Mouse (Mus musculus) forebrain, embryonic 14.5 days (tissue): ENCODE measurements around the gene Olfr1370. TPM values are rescaled to one million over a fixed set of nuclear protein-coding genes. Genes with fewer than 3 reads are reported as not detected.
"Not testable (repeated sequence)": the region's sequence is repeated elsewhere in the genome, so short reads cannot be mapped to it uniquely, and the experiment has no call there.

ENCODE experiments used
- ATAC-seq: fragments of 200-750 bp; cut with Nextera tagmentation; 2 replicates; pipeline ENCODE4 v1.8.0; 2017; ENCODE audit warnings: mild to moderate bottlenecking, moderate library complexity
- DNase-seq: peaks from one replicate; pipeline ENCODE4 v3.0.0-alpha.2; 2015; ENCODE audit warnings: low spot score
- H3K27ac ChIP-seq: fragments of 300-500 bp; sonication (generic); 2 replicates; pipeline ENCODE4 v1.5.1; 2014; ENCODE audit warnings: low read depth, mild to moderate bottlenecking, control low read depth, low read length, moderate library complexity
- H3K27me3 ChIP-seq: fragments of 300-500 bp; sonication (generic); replicated peaks from 2 replicates; pipeline ENCODE4 v1.6.1; 2014; ENCODE audit warnings: low read length, control low read depth, mixed read lengths; ENCODE audit not compliant: control insufficient read depth, insufficient read depth
- H3K36me3 ChIP-seq: fragments of 300-500 bp; sonication (generic); 2 replicates; pipeline ENCODE4 v1.6.1; 2014; ENCODE audit warnings: low read length, control low read depth; ENCODE audit not compliant: control insufficient read depth, insufficient read depth
- H3K4me1 ChIP-seq: fragments of 300-500 bp; sonication (generic); 2 replicates; pipeline ENCODE4 v1.6.1; 2014; ENCODE audit warnings: antibody characterized with exemption, low read length, control low read depth; ENCODE audit not compliant: control insufficient read depth, insufficient read depth
- H3K4me2 ChIP-seq: fragments of 300-500 bp; sonication (generic); 2 replicates; pipeline ENCODE4 v1.6.1; 2014; ENCODE audit warnings: mild to moderate bottlenecking, control low read depth, low read length
- H3K4me3 ChIP-seq: fragments of 300-500 bp; sonication (generic); 2 replicates; pipeline ENCODE4 v1.5.1; 2014; ENCODE audit warnings: low read depth, low read length, control low read depth
- H3K9ac ChIP-seq: fragments of 300-500 bp; sonication (generic); 2 replicates; pipeline ENCODE4 v1.6.1; 2014; ENCODE audit warnings: mild to moderate bottlenecking, low read length, control low read depth, moderate library complexity
- H3K9me3 ChIP-seq: fragments of 300-500 bp; sonication (generic); replicated peaks from 2 replicates; pipeline ENCODE4 v1.6.1; 2016; ENCODE audit warnings: low read length, control low read depth, mixed read lengths; ENCODE audit not compliant: control insufficient read depth
- WGBS: fragments of 180-500 bp; shearing (Covaris S2); extraction: QIAGEN DNeasy Blood & Tissue Kit; methylation state at CpG from one replicate; pipeline ENCODE4 v1.1.7; 2014; 5-methylcytosine and 5-hydroxymethylcytosine counted together
- polyA plus RNA-seq: library from polyadenylated mRNA; unstranded; fragments of >200 nt; fragmentation: Nextera tagmentation; extraction: Ambion mirVana; gene quantifications from 2 replicates; pipeline ENCODE4 v1.2.1, GENCODE M21; 2014

The Olfr1370 gene
- polyA plus RNA-seq: not detected in 2 replicates

- no peak within 1 kb of the TSS for H3K9ac ChIP-seq
- no peaks in the 10 kb centered on the region for H3K27me3 ChIP-seq
- WGBS: 83% methylated on average over 3 of the region's 3 CpGs
- DNase-seq: no peak
- no peak for ATAC-seq
- no peak within 1 kb of the TSS for H3K4me3 ChIP-seq
- H3K4me1 ChIP-seq: no peaks in the 10 kb centered on the region
- H3K27ac ChIP-seq: no peak within 1 kb of the TSS
- H3K4me2 ChIP-seq: no peak within 1 kb of the TSS
- no peaks in the 10 kb centered on the region for H3K36me3 ChIP-seq
- H3K9me3 ChIP-seq: no peaks in the 10 kb centered on the region
Observed at GRCm38 (mm10) chr13:21074847-21075246, at the start of gene Olfr1370. Gene Olfr1370 (minus strand): TSS chr13:21074947.

- no peak overlapping the region for H3K9ac ChIP-seq
- no peak overlapping the region for H3K4me3 ChIP-seq
- no peak overlapping the region for H3K27ac ChIP-seq
- no peak overlapping the region for H3K4me2 ChIP-seq
- no peaks in the 10 kb centered on the region for H3K27me3 ChIP-seq
- DNase-seq (no peak), ATAC-seq (no peak)
- no peaks in the 10 kb centered on the region for H3K9me3 ChIP-seq
- no peaks in the 10 kb centered on the region for H3K4me1 ChIP-seq
- no peaks in the 10 kb centered on the region for H3K36me3 ChIP-seq
- 89% methylated on average over 4 of the region's 4 CpGs for WGBS
Observed at GRCm38 (mm10) chr13:21114121-21114520, 39.4 kb upstream of the Olfr1370 start.

GRCm38 (mm10) chr13:21111183-21111582 lies 36.4 kb upstream of the Olfr1370 start, which contains the start of gene Olfr1369-ps1:
Gene Olfr1369-ps1 (plus strand): TSS chr13:21111483.
- WGBS: 60% methylated on average over 3 of the region's 3 CpGs

GRCm38 (mm10) chr13:21110441-21110840 lies 35.7 kb upstream of the Olfr1370 start:
- DNase-seq (no peak), ATAC-seq (no peak)
- 94% methylated on average over 6 of the region's 6 CpGs for WGBS

More at GRCm38 (mm10) chr13:21111183-21111582, 36.4 kb upstream of the Olfr1370 start, which contains the start of gene Olfr1369-ps1:
- H3K4me1 ChIP-seq, H3K9ac ChIP-seq, DNase-seq, H3K27ac ChIP-seq, H3K36me3 ChIP-seq, ATAC-seq, H3K9me3 ChIP-seq, H3K4me3 ChIP-seq, H3K27me3 ChIP-seq, H3K4me2 ChIP-seq: not testable (repeated sequence)

GRCm38 (mm10) chr13:21109759-21110158 lies 35.0 kb upstream of the Olfr1370 start:
- Histone ChIP-seq H3K4me2 (no peak overlapping the region), H3K9ac (no peak overlapping the region), H3K9me3 (no peaks in the 10 kb centered on the region), H3K4me3 (no peak overlapping the region), H3K36me3 (no peaks in the 10 kb centered on the region), H3K27ac (no peak overlapping the region), H3K27me3 (no peaks in the 10 kb centered on the region), H3K4me1 (no peaks in the 10 kb centered on the region)
- DNase-seq (no peak), ATAC-seq (no peak)
- WGBS: 97% methylated on average over 3 of the region's 3 CpGs

More at GRCm38 (mm10) chr13:21110441-21110840, 35.7 kb upstream of the Olfr1370 start:
- Histone ChIP-seq H3K27ac (no peak overlapping the region), H3K9me3 (no peaks in the 10 kb centered on the region), H3K9ac (no peak overlapping the region), H3K36me3 (no peaks in the 10 kb centered on the region), H3K4me3 (no peak overlapping the region), H3K4me2 (no peak overlapping the region), H3K4me1 (no peaks in the 10 kb centered on the region), H3K27me3 (no peaks in the 10 kb centered on the region)

- DNase-seq (no peak), ATAC-seq (no peak)
- H3K4me2 ChIP-seq: no peak overlapping the region
- H3K27ac ChIP-seq: no peak overlapping the region
- no peaks in the 10 kb centered on the region for H3K4me1 ChIP-seq
- H3K36me3 ChIP-seq: no peaks in the 10 kb centered on the region
- no peaks in the 10 kb centered on the region for H3K9me3 ChIP-seq
- H3K9ac ChIP-seq: no peak overlapping the region
- H3K27me3 ChIP-seq: no peaks in the 10 kb centered on the region
- no peak overlapping the region for H3K4me3 ChIP-seq
- WGBS: 86% methylated on average over 2 of the region's 2 CpGs
Observed at GRCm38 (mm10) chr13:21082686-21083085, 7.9 kb upstream of the Olfr1370 start.

- Histone ChIP-seq H3K4me3 (no peak overlapping the region), H3K9ac (no peak overlapping the region), H3K27me3 (no peaks in the 10 kb centered on the region), H3K36me3 (no peaks in the 10 kb centered on the region), H3K27ac (no peak overlapping the region), H3K4me1 (no peaks in the 10 kb centered on the region), H3K4me2 (no peak overlapping the region), H3K9me3 (no peaks in the 10 kb centered on the region)
- no peak for ATAC-seq
- 88% methylated on average over 2 of the region's 2 CpGs for WGBS
- DNase-seq: no peak
Observed at GRCm38 (mm10) chr13:21066021-21066420, 8.7 kb downstream of the Olfr1370 start.

GRCm38 (mm10) chr13:21050118-21050517 lies 24.6 kb downstream of the Olfr1370 start:
- no peaks in the 10 kb centered on the region for H3K36me3 ChIP-seq
- WGBS: 75% methylated on average over 1 of the region's 1 CpGs
- no peaks in the 10 kb centered on the region for H3K9me3 ChIP-seq
- H3K4me2 ChIP-seq: no peak overlapping the region
- DNase-seq: peak; percentile 68
- H3K27ac ChIP-seq: no peak overlapping the region
- no peak overlapping the region for H3K9ac ChIP-seq
- no peaks in the 10 kb centered on the region for H3K4me1 ChIP-seq
- H3K4me3 ChIP-seq: no peak overlapping the region
- no peaks in the 10 kb centered on the region for H3K27me3 ChIP-seq
- ATAC-seq: peak; percentile 63; the same call in 1 of the 2 replicates

GRCm38 (mm10) chr13:21040589-21041199 lies 34.1 kb downstream of the Olfr1370 start:
- no peaks in the 10 kb centered on the region for H3K36me3 ChIP-seq
- no peak overlapping the region for H3K4me3 ChIP-seq
- H3K27me3 ChIP-seq: no peaks in the 10 kb centered on the region
- no peak overlapping the region for H3K27ac ChIP-seq
- H3K9me3 ChIP-seq: no peaks in the 10 kb centered on the region
- ATAC-seq (no peak), DNase-seq (no peak)
- H3K4me2 ChIP-seq: no peak overlapping the region
- no peaks in the 10 kb centered on the region for H3K4me1 ChIP-seq
- 82% methylated on average over 2 of the region's 2 CpGs for WGBS
- no peak overlapping the region for H3K9ac ChIP-seq
